Mouse (Mus musculus) fat pad, adult 2 months (tissue): Measurements from ENCODE around the gene Eogt.

Source experiments
- DNase-seq: peaks from one replicate; pipeline ENCODE4 v3.0.0-alpha.2; 2011; ENCODE audit warnings: low read depth, low spot score; ENCODE audit errors: extremely low read depth

Eogt gene

GRCm38 (mm10) chr6:97106777-97107176, 42.2 kb downstream of the Eogt start:
- no peak for DNase-seq

GRCm38 (mm10) chr6:97106106-97106505, 42.9 kb downstream of the Eogt start:
- no peak for DNase-seq

GRCm38 (mm10) chr6:97104264-97104852, 44.6 kb downstream of the Eogt start:
- DNase-seq = no peak

- no peak for DNase-seq
Observed at GRCm38 (mm10) chr6:97101958-97102702, 46.9 kb downstream of the Eogt start.

GRCm38 (mm10) chr6:97101190-97101957, 47.6 kb downstream of the Eogt start:
- DNase-seq = no peak

GRCm38 (mm10) chr6:97082336-97082735, 66.6 kb downstream of the Eogt start:
- no peak for DNase-seq

GRCm38 (mm10) chr6:97080016-97080415, 69.0 kb downstream of the Eogt start:
- DNase-seq = no peak

- no peak for DNase-seq
Observed at GRCm38 (mm10) chr6:97060074-97060681, 88.8 kb downstream of the Eogt start, which contains the start of gene Fam19a4. Gene Fam19a4, minus strand, starts transcription at chr6:97060413.
